Mouse (Mus musculus) heart, embryonic 11.5 days (tissue): ENCODE results near the gene Ephb1. TPM values are rescaled to one million over a fixed set of nuclear protein-coding genes. Genes with fewer than 3 reads are reported as not detected.

Source experiments
- ATAC-seq: fragments of 200-750 bp; cut with Nextera tagmentation; replicated peaks from 2 replicates; pipeline ENCODE4 v1.8.0; 2017; ENCODE audit warnings: moderate library complexity; ENCODE audit not compliant: insufficient number of reproducible peaks, low FRiP score, low TSS enrichment
- H3K27ac ChIP-seq: fragments of 300-500 bp; sonication (generic); 2 replicates; pipeline ENCODE4 v1.5.1; 2014; ENCODE audit warnings: mild to moderate bottlenecking, low read depth, low read length
- H3K27me3 ChIP-seq: fragments of 300-500 bp; sonication (generic); 2 replicates; pipeline ENCODE4 v1.6.1; 2014; ENCODE audit warnings: mild to moderate bottlenecking, low read length, mixed read lengths; ENCODE audit not compliant: control insufficient read depth, insufficient read depth
- H3K36me3 ChIP-seq: fragments of 300-500 bp; sonication (generic); 2 replicates; pipeline ENCODE4 v1.6.1; 2014; ENCODE audit warnings: mild to moderate bottlenecking, low read length, moderate library complexity, mixed read lengths; ENCODE audit not compliant: control insufficient read depth, insufficient read depth
- H3K4me1 ChIP-seq: fragments of 300-500 bp; sonication (generic); 2 replicates; pipeline ENCODE4 v1.6.1; 2014; ENCODE audit warnings: low read length; ENCODE audit not compliant: control insufficient read depth, insufficient read depth
- H3K4me2 ChIP-seq: fragments of 300-500 bp; sonication (generic); 2 replicates; pipeline ENCODE4 v1.6.1; 2014; ENCODE audit warnings: mild to moderate bottlenecking, moderate library complexity
- H3K4me3 ChIP-seq: fragments of 300-500 bp; sonication (generic); 2 replicates; pipeline ENCODE4 v1.5.1; 2014; ENCODE audit warnings: low read depth, low read length
- H3K9ac ChIP-seq: fragments of 300-500 bp; sonication (generic); 2 replicates; pipeline ENCODE4 v1.6.1; 2014; ENCODE audit warnings: mild to moderate bottlenecking, low read depth, low read length, moderate library complexity
- H3K9me3 ChIP-seq: fragments of 300-500 bp; sonication (generic); replicated peaks from 2 replicates; pipeline ENCODE4 v1.6.1; 2016; ENCODE audit warnings: low read length; ENCODE audit not compliant: control insufficient read depth
- WGBS: fragments of 180-500 bp; shearing (Covaris S2); extraction: QIAGEN DNeasy Blood & Tissue Kit; methylation state at CpG from one replicate; pipeline ENCODE4 v1.1.7; 2014; ENCODE audit not compliant: insufficient replicate concordance; 5-methylcytosine and 5-hydroxymethylcytosine counted together
- polyA plus RNA-seq: library from polyadenylated mRNA; unstranded; fragments of >200 nt; fragmentation: Nextera tagmentation; extraction: Ambion mirVana; gene quantifications from 2 replicates; pipeline ENCODE4 v1.2.1, GENCODE M21; 2014

The Ephb1 gene
- polyA plus RNA-seq, 1 experiment from 2014 or later, result 0.87 TPM

- H3K4me1 ChIP-seq, result no peaks in the 10 kb centered on the region
- H3K36me3 ChIP-seq, result no peaks in the 10 kb centered on the region
- H3K9ac ChIP-seq, result no peak overlapping the region
- H3K4me3 ChIP-seq, result no peak overlapping the region
- no peak for ATAC-seq
- H3K9me3 ChIP-seq, result no peaks in the 10 kb centered on the region
- WGBS, result 70% methylated on average over 3 of the region's 3 CpGs
- H3K4me2 ChIP-seq, result no peak overlapping the region
- H3K27me3 ChIP-seq, result no peaks in the 10 kb centered on the region
- no peak overlapping the region for H3K27ac ChIP-seq
Observed at GRCm38 (mm10) chr9:102371936-102372335, 17.4 kb upstream of the Ephb1 start.

GRCm38 (mm10) chr9:102371036-102371770, 16.7 kb upstream of the Ephb1 start:
- Histone ChIP-seq H3K9me3 (no peaks in the 10 kb centered on the region), H3K4me2 (no peak overlapping the region), H3K4me3 (no peak overlapping the region), H3K27me3 (no peaks in the 10 kb centered on the region), H3K9ac (no peak overlapping the region), H3K36me3 (no peaks in the 10 kb centered on the region), H3K27ac (no peak overlapping the region), H3K4me1 (no peaks in the 10 kb centered on the region)
- WGBS, result 49% methylated on average over 14 of the region's 14 CpGs
- no peak for ATAC-seq

- no peaks in the 10 kb centered on the region for H3K27me3 ChIP-seq
- no peaks in the 10 kb centered on the region for H3K36me3 ChIP-seq
- no peak overlapping the region for H3K4me2 ChIP-seq
- no peak overlapping the region for H3K27ac ChIP-seq
- no peak overlapping the region for H3K4me3 ChIP-seq
- H3K9ac ChIP-seq, result no peak overlapping the region
- WGBS, result 62% methylated on average over 8 of the region's 8 CpGs
- no peak for ATAC-seq
- H3K9me3 ChIP-seq, result no peaks in the 10 kb centered on the region
- H3K4me1 ChIP-seq, result no peaks in the 10 kb centered on the region
Observed at GRCm38 (mm10) chr9:102370141-102370540, 15.6 kb upstream of the Ephb1 start.

- Histone ChIP-seq H3K9ac (no peak overlapping the region), H3K4me3 (no peak overlapping the region), H3K4me2 (no peak overlapping the region), H3K27me3 (no peaks in the 10 kb centered on the region), H3K4me1 (no peaks in the 10 kb centered on the region), H3K9me3 (no peaks in the 10 kb centered on the region), H3K36me3 (no peaks in the 10 kb centered on the region), H3K27ac (no peak overlapping the region)
- 65% methylated on average over 3 of the region's 3 CpGs for WGBS
- no peak for ATAC-seq
Observed at GRCm38 (mm10) chr9:102369141-102369540, 14.6 kb upstream of the Ephb1 start.

- H3K4me3 ChIP-seq, result no peak overlapping the region
- WGBS, result 89% methylated on average over 2 of the region's 2 CpGs
Observed at GRCm38 (mm10) chr9:102367796-102368195, 13.3 kb upstream of the Ephb1 start.

GRCm38 (mm10) chr9:102365536-102365935, 11.0 kb upstream of the Ephb1 start:
- H3K9me3 ChIP-seq, result no peaks in the 10 kb centered on the region

More at GRCm38 (mm10) chr9:102367796-102368195, 13.3 kb upstream of the Ephb1 start:
- no peak overlapping the region for H3K27ac ChIP-seq
- no peak overlapping the region for H3K4me2 ChIP-seq
- ATAC-seq, result no peak
- H3K36me3 ChIP-seq, result no peaks in the 10 kb centered on the region
- no peaks in the 10 kb centered on the region for H3K4me1 ChIP-seq
- no peaks in the 10 kb centered on the region for H3K9me3 ChIP-seq
- no peaks in the 10 kb centered on the region for H3K27me3 ChIP-seq
- no peak overlapping the region for H3K9ac ChIP-seq

GRCm38 (mm10) chr9:102359311-102359710, 4.8 kb upstream of the Ephb1 start:
- Histone ChIP-seq H3K4me2 (no peak overlapping the region), H3K4me1 (0 out of 2 replicates have a peak, but pooled peaks cover 5% of the 10 kb centered on the region), H3K27me3 (peaks cover 36% of the 10 kb centered on the region), H3K36me3 (no peaks in the 10 kb centered on the region), H3K9me3 (no peaks in the 10 kb centered on the region), H3K4me3 (no peak overlapping the region), H3K27ac (no peak overlapping the region), H3K9ac (no peak overlapping the region)
- WGBS, result 81% methylated on average over 6 of the region's 6 CpGs
- no peak for ATAC-seq

More at GRCm38 (mm10) chr9:102365536-102365935, 11.0 kb upstream of the Ephb1 start:
- no peak overlapping the region for H3K9ac ChIP-seq
- ATAC-seq, result no peak
- H3K4me2 ChIP-seq, result no peak overlapping the region
- H3K4me3 ChIP-seq, result no peak overlapping the region
- H3K27me3 ChIP-seq, result no peaks in the 10 kb centered on the region
- WGBS, result 77% methylated on average over 2 of the region's 2 CpGs
- no peaks in the 10 kb centered on the region for H3K4me1 ChIP-seq
- no peak overlapping the region for H3K27ac ChIP-seq
- no peaks in the 10 kb centered on the region for H3K36me3 ChIP-seq

- WGBS, result 72% methylated on average over 3 of the region's 3 CpGs
- Histone ChIP-seq H3K4me1 (peaks cover 10% of the 10 kb centered on the region), H3K9ac (no peak overlapping the region), H3K9me3 (no peaks in the 10 kb centered on the region), H3K36me3 (no peaks in the 10 kb centered on the region), H3K4me2 (no peak overlapping the region), H3K4me3 (no peak overlapping the region), H3K27me3 (peaks cover 42% of the 10 kb centered on the region), H3K27ac (no peak overlapping the region)
- no peak for ATAC-seq
Observed at GRCm38 (mm10) chr9:102358711-102359110, 4.2 kb upstream of the Ephb1 start.

GRCm38 (mm10) chr9:102358011-102358410, 3.5 kb upstream of the Ephb1 start:
- no peaks in the 10 kb centered on the region for H3K9me3 ChIP-seq
- peaks cover 16% of the 10 kb centered on the region for H3K4me1 ChIP-seq
- H3K27me3 ChIP-seq, result peaks cover 49% of the 10 kb centered on the region
- 76% methylated on average over 6 of the region's 6 CpGs for WGBS
- no peak overlapping the region for H3K4me2 ChIP-seq
- ATAC-seq, result no peak
- no peaks in the 10 kb centered on the region for H3K36me3 ChIP-seq
- H3K9ac ChIP-seq, result no peak overlapping the region
- H3K4me3 ChIP-seq, result no peak overlapping the region
- H3K27ac ChIP-seq, result no peak overlapping the region
